Mouse (Mus musculus) liver, embryonic 15.5 days (tissue): ENCODE results near the gene Ska3. TPM values are rescaled to one million over a fixed set of nuclear protein-coding genes. Genes with fewer than 3 reads are reported as not detected.

Experiments used
- microRNA-seq: library from miRNA; unstranded; fragments of <30 nt; microRNA quantifications from one replicate; pipeline ENCODE4, GENCODE M21; 2016
- polyA plus RNA-seq: library from polyadenylated mRNA; unstranded; fragments of >200 nt; fragmentation: Nextera tagmentation; extraction: Ambion mirVana; gene quantifications from 2 replicates; pipeline ENCODE4 v1.2.1, GENCODE M21; 2015

Gene Ska3
- polyA plus RNA-seq, 1 experiment from 2014 or later = 18.9 TPM

Small RNA genes lying within 50 kb of the gene (microRNA-seq; reads per million reads assigned to microRNA genes)
- not detected for gene Mir3077

Other genes starting within 250 kb of the Ska3 start
- gene Xpo4, start 160.8 kb downstream of the Ska3 start, polyA plus RNA-seq = 11.8 and 11.9 TPM in 2 replicates
- not detected in 2 replicates for gene Gm49361, start 80.1 kb downstream of the Ska3 start, polyA plus RNA-seq
- 5.5 and 5.8 TPM in 2 replicates for gene Lats2, start 67.8 kb downstream of the Ska3 start, polyA plus RNA-seq
- 8.3 and 10.2 TPM in 2 replicates for gene Sap18, start 28.0 kb downstream of the Ska3 start, polyA plus RNA-seq
- 122 and 123 TPM in 2 replicates for gene Mrpl57, start within 50 bp of the Ska3 start, polyA plus RNA-seq
- gene Zdhhc20, start 64.1 kb upstream of the Ska3 start, polyA plus RNA-seq = 9.6 and 11.4 TPM in 2 replicates
- gene Micu2, start 173.1 kb upstream of the Ska3 start, polyA plus RNA-seq = 36.4 and 39.0 TPM in 2 replicates
- gene Fgf9, start 244.4 kb upstream of the Ska3 start, polyA plus RNA-seq = 0.13 and 0.30 TPM in 2 replicates